Comparison of ENCODE assay signal across 17 mouse cellular contexts in genomic region chr10:115261428-115261827, GRCm38 (mm10).
"Had no signal": no experiment of that assay in that cellular context is flagged by ENCODE, and none has a peak within 500 bp of the region (broad histone marks: within the 10 kb centered on the region; RNA-seq: fewer than 3 reads in every experiment).

No protein-coding gene starts in this region.

- H3K4me2 ChIP-seq: limb, embryonic 13.5 days; liver, embryonic 12.5 days; liver, embryonic 15.5 days; lung, embryonic 15.5 days had no signal

- H3K9ac ChIP-seq: limb, embryonic 13.5 days; liver, embryonic 12.5 days; liver, embryonic 15.5 days; lung, embryonic 15.5 days had no signal

- H3K27me3 ChIP-seq: limb, embryonic 13.5 days; liver, embryonic 12.5 days; liver, embryonic 15.5 days; lung, embryonic 15.5 days had no signal

- H3K36me3 ChIP-seq: limb, embryonic 10.5 days; limb, embryonic 13.5 days; liver, embryonic 12.5 days; liver, embryonic 15.5 days; lung, embryonic 15.5 days; midbrain, embryonic 10.5 days had no signal

- ATAC-seq: liver, embryonic 12.5 days had no signal

- H3K4me3 ChIP-seq: limb, embryonic 10.5 days; limb, embryonic 13.5 days; liver, embryonic 12.5 days; liver, embryonic 15.5 days; lung, embryonic 15.5 days; megakaryocyte, embryonic 14.5 days; midbrain, embryonic 10.5 days had no signal

- H3K9me3 ChIP-seq: limb, embryonic 10.5 days; limb, embryonic 13.5 days; liver, embryonic 12.5 days; liver, embryonic 15.5 days; lung, embryonic 15.5 days had no signal

- H3K27ac ChIP-seq: limb, embryonic 10.5 days; limb, embryonic 13.5 days; liver, embryonic 12.5 days; liver, embryonic 15.5 days; lung, embryonic 15.5 days; midbrain, embryonic 10.5 days had no signal

- H3K4me1 ChIP-seq: limb, embryonic 10.5 days; limb, embryonic 13.5 days; liver, embryonic 12.5 days; liver, embryonic 15.5 days; lung, embryonic 15.5 days; megakaryocyte, embryonic 14.5 days; midbrain, embryonic 10.5 days had no signal

- DNase-seq: kidney, adult 18-20 months; kidney, adult 9 months; kidney, postnatal 14 days; liver; lung, adult 18-20 months; lung, postnatal 10 days; lung, postnatal 36 days; midbrain, embryonic 14.5 days; thymus, adult 18-20 months; thymus, postnatal 36 days had no signal
